Mouse (Mus musculus): ENCODE measurements around the gene Spg21.

DNA sequence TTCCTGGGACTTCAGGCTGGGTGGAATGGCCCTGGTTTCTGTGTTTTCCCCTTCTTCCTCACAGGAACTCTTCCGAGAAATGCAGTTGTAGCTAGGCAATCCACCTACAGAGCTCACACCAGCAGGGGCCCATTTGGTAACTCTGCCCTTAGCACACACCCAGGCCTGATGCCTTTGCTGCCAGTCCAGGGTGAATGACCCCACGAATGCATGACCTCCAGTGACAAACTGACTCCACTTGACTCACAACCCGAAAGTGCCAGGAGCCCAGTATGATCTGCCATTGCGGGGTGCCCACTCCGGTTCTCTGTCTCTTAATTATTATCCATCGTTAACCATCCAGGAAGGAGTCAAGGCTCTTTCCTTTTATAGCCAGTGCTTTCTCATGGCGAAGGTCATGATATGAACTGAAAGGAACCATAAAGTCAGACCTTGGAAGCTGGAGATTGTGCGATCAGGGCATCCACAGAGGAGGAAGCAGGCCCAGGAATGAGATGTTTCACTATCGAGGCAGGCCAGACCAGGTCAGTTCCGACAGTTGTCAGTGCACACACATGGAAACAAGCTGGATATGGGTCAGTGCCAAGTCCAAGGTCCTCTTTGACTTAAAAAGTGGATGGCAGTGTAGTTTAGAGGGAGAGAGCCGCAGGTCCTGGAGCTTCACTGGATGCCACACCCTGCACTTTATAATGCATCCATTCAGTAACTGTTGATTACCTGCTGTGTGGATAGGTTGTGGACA, 37.8 kb upstream of the Spg21 start, which contains the start of gene Slc51b:
- TF ChIP-seq POLR2A (IDR thresholded peaks at IDR 0.05; ENCODE audit: low read depth, low read length) (no peak), CTCF (conservative IDR thresholded peaks at IDR 0.05; ENCODE audit: insufficient read depth, insufficient read length, low read depth, low read length) (no peak)
